In the genomic region with DNA sequence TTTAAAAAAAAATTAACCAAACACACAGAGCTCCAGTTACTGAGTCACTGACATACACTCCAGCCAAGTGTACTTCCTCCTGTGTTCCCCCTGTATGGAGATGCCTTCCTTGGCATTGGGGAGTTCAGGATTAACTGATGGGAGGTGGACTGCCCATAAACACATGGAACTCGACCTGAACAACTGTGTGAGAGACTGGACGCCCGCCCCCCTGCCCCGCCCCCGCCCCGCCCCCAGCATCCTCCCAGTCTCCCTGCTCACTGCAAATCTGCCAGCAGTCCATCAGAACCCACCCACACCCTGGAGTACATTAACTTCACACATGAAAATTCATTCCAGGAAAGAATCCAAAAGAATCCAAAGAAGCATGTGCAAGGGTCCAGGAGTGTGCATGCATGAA, we compare ENCODE assay signal across 21 mouse cellular contexts. TPM values are rescaled to one million over a fixed set of nuclear protein-coding genes. Genes with fewer than 3 reads are reported as not detected.
DNase-seq lines count a peak whose midpoint lies in the region; ATAC-seq lines count a peak whose summit lies in the region.
"Had no signal": no experiment of that assay in that cellular context is flagged by ENCODE, and none has a peak within 500 bp of the region (broad histone marks: within the 10 kb centered on the region; RNA-seq: fewer than 3 reads in every experiment).

No protein-coding gene starts in this region.

- H3K4me2 ChIP-seq in intestine, embryonic 15.5 days (replicated peaks): no peak overlapping the region
- H3K4me2 ChIP-seq in kidney, embryonic 15.5 days: no peak overlapping the region
- no peak overlapping the region for H3K4me2 ChIP-seq in limb, embryonic 13.5 days (replicated peaks)
- H3K4me2 ChIP-seq: heart, embryonic 11.5 days; liver, embryonic 15.5 days; midbrain, embryonic 12.5 days had no signal

- WGBS in embryonic facial prominence, embryonic 10.5 days: 26% methylated on average over 6 of the region's 6 CpGs
- 10% methylated on average over 6 of the region's 6 CpGs for WGBS in intestine, embryonic 15.5 days
- 7% methylated on average over 6 of the region's 6 CpGs for WGBS in kidney, embryonic 15.5 days
- 5% methylated on average over 6 of the region's 6 CpGs for WGBS in limb, embryonic 13.5 days

- H3K27ac ChIP-seq in embryonic facial prominence, embryonic 10.5 days (replicated peaks): no peak overlapping the region
- no peak overlapping the region for H3K27ac ChIP-seq in intestine, embryonic 15.5 days
- H3K27ac ChIP-seq in kidney, embryonic 15.5 days: peak overlapping the region; percentile 79
- no peak overlapping the region for H3K27ac ChIP-seq in limb, embryonic 13.5 days
- H3K27ac ChIP-seq: hindbrain, postnatal 0 days; liver, embryonic 15.5 days; midbrain, embryonic 12.5 days had no signal

- DNase-seq in embryonic facial prominence, embryonic 10.5 days (ENCODE audit: low spot score): peak; percentile 25
- no peak for DNase-seq in ovary, postnatal 14 days (ENCODE audit: low spot score)
- DNase-seq in gastrocnemius, adult 18-20 months (ENCODE audit: low spot score): no peak
- DNase-seq in neural tube, embryonic 10.5 days (ENCODE audit: extremely low spot score, low spot score): no peak
- no peak for DNase-seq in spleen, postnatal 36 days (ENCODE audit: low spot score in 2 of 2)
- DNase-seq: adrenal gland, postnatal 10 days; cerebellum, adult 8-10 months; gastrocnemius, postnatal 14 days; heart, postnatal 36 days; layer of hippocampus, adult 9-11 months; lung, postnatal 4 days; right cerebral cortex, postnatal 14 days had no signal

- no peak overlapping the region for H3K4me3 ChIP-seq in embryonic facial prominence, embryonic 10.5 days
- no peak overlapping the region for H3K4me3 ChIP-seq in intestine, embryonic 15.5 days (replicated peaks)
- no peak overlapping the region for H3K4me3 ChIP-seq in kidney, embryonic 15.5 days (replicated peaks)
- no peak overlapping the region for H3K4me3 ChIP-seq in limb, embryonic 13.5 days
- H3K4me3 ChIP-seq: liver, embryonic 15.5 days; midbrain, embryonic 12.5 days; myocyte had no signal

- ATAC-seq in intestine, embryonic 15.5 days: peak; percentile 78
- ATAC-seq in kidney, embryonic 15.5 days (replicated peaks; ENCODE audit: low FRiP score): peak; percentile 92
- peak; percentile 57; the same call in 1 of the 2 replicates for ATAC-seq in limb, embryonic 13.5 days (ENCODE audit: low FRiP score, low read depth)
- ATAC-seq: forebrain, embryonic 16.5 days; hindbrain, postnatal 0 days had no signal

- peaks cover 23% of the 10 kb centered on the region for H3K4me1 ChIP-seq in embryonic facial prominence, embryonic 10.5 days
- H3K4me1 ChIP-seq in intestine, embryonic 15.5 days (replicated peaks): peaks cover 12% of the 10 kb centered on the region
- H3K4me1 ChIP-seq in kidney, embryonic 15.5 days: peaks cover 33% of the 10 kb centered on the region
- peaks cover 19% of the 10 kb centered on the region for H3K4me1 ChIP-seq in limb, embryonic 13.5 days

- no peaks in the 10 kb centered on the region for H3K9me3 ChIP-seq in embryonic facial prominence, embryonic 10.5 days
- no peaks in the 10 kb centered on the region for H3K9me3 ChIP-seq in intestine, embryonic 15.5 days
- no peaks in the 10 kb centered on the region for H3K9me3 ChIP-seq in kidney, embryonic 15.5 days (replicated peaks)
- H3K9me3 ChIP-seq in limb, embryonic 13.5 days: no peaks in the 10 kb centered on the region
- H3K9me3 ChIP-seq: liver, embryonic 15.5 days; midbrain, embryonic 12.5 days had no signal

- H3K27me3 ChIP-seq in embryonic facial prominence, embryonic 10.5 days (replicated peaks; ENCODE audit: low read depth, poor library complexity, severe bottlenecking): no peaks in the 10 kb centered on the region
- no peaks in the 10 kb centered on the region for H3K27me3 ChIP-seq in intestine, embryonic 15.5 days (replicated peaks)
- H3K27me3 ChIP-seq in kidney, embryonic 15.5 days: no peaks in the 10 kb centered on the region
- 0 out of 2 replicates have a peak, but pooled peaks cover 2% of the 10 kb centered on the region for H3K27me3 ChIP-seq in limb, embryonic 13.5 days
- H3K27me3 ChIP-seq: liver, embryonic 15.5 days; midbrain, embryonic 12.5 days had no signal

- no peaks in the 10 kb centered on the region for H3K36me3 ChIP-seq in embryonic facial prominence, embryonic 10.5 days (replicated peaks)
- H3K36me3 ChIP-seq in intestine, embryonic 15.5 days: no peaks in the 10 kb centered on the region
- no peaks in the 10 kb centered on the region for H3K36me3 ChIP-seq in kidney, embryonic 15.5 days
- H3K36me3 ChIP-seq in limb, embryonic 13.5 days: no peaks in the 10 kb centered on the region
- H3K36me3 ChIP-seq: liver, embryonic 15.5 days; midbrain, embryonic 12.5 days had no signal

- H3K9ac ChIP-seq in intestine, embryonic 15.5 days: no peak overlapping the region
- H3K9ac ChIP-seq in kidney, embryonic 15.5 days: no peak overlapping the region
- no peak overlapping the region for H3K9ac ChIP-seq in limb, embryonic 13.5 days
- H3K9ac ChIP-seq: liver, embryonic 15.5 days; midbrain, embryonic 12.5 days had no signal

RNA-seq across cellular contexts. Expression of a gene that starts 39.2 kb away (rescaled TPM):
- not detected in 2 replicates for polyA plus RNA-seq in embryonic facial prominence, embryonic 10.5 days (2016; fragmentation: Nextera tagmentation; extraction: Ambion mirVana)
- 0.39 and 0.57 TPM in 2 replicates for polyA plus RNA-seq in intestine, embryonic 15.5 days (2015; fragmentation: Nextera tagmentation; extraction: Ambion mirVana)
- polyA plus RNA-seq in kidney, embryonic 15.5 days (2015; fragmentation: Nextera tagmentation; extraction: Ambion mirVana): 0.10 TPM in 1 of 2 replicates, not detected in the other
- polyA plus RNA-seq in limb, embryonic 13.5 days (2015; fragmentation: Nextera tagmentation; extraction: Ambion mirVana): 0.11 and 0.18 TPM in 2 replicates
- not detected for total RNA-seq in gastrocnemius, adult 18-20 months (2021)
